Mouse (Mus musculus) CH12.LX (cell line): ENCODE results near the gene Sv2c.

ENCODE experiments used
- BHLHE40 ChIP-seq: IDR thresholded peaks from 2 replicates; pipeline ENCODE4 v1.6.1; 2011; ENCODE audit warnings: mild to moderate bottlenecking, low read depth, low read length, improper control_type of control experiment
- CHD2 ChIP-seq: IDR thresholded peaks from 2 replicates; pipeline ENCODE4 v1.6.1; 2011; ENCODE audit warnings: low read length, improper control_type of control experiment
- CTCF ChIP-seq, 2 experiments: IDR thresholded peaks in 1 of 2; conservative IDR thresholded peaks in 1 of 2; 2 replicates each; pipeline ENCODE4 v1.5.1; 2011 to 2012; ENCODE audit warnings: low read depth in 2 of 2, low read length in 2 of 2, improper control_type of control experiment in 1 of 2, inconsistent platforms in 1 of 2, mild to moderate bottlenecking in 1 of 2, moderate library complexity in 1 of 2
- HCFC1 ChIP-seq: IDR thresholded peaks from 2 replicates; pipeline ENCODE4 v1.6.1; 2012; ENCODE audit warnings: low read depth, mild to moderate bottlenecking, inconsistent platforms, low read length, improper control_type of control experiment
- MAFK ChIP-seq: IDR thresholded peaks from 2 replicates; pipeline ENCODE4 v1.6.1; 2011; ENCODE audit warnings: low read length, improper control_type of control experiment; ENCODE audit not compliant: insufficient replicate concordance
- POLR2A ChIP-seq: IDR thresholded peaks from 2 replicates; pipeline ENCODE4 v1.6.1; 2011; ENCODE audit warnings: low read depth, mild to moderate bottlenecking, improper control_type of control experiment, low read length
- POLR2AphosphoS2 ChIP-seq: IDR thresholded peaks from 2 replicates; pipeline ENCODE4 v1.6.1; 2011; ENCODE audit warnings: low read depth, low read length, improper control_type of control experiment
- ZMIZ1 ChIP-seq: IDR thresholded peaks from 2 replicates; pipeline ENCODE4 v1.6.1; 2012; ENCODE audit warnings: low read depth, mild to moderate bottlenecking, inconsistent platforms, low read length, improper control_type of control experiment

GRCm38 (mm10) chr13:95965596-95965995, 166.8 kb downstream of the Sv2c start:
- TF ChIP-seq POLR2A (no peak), MAFK (no peak), CTCF (conservative IDR thresholded peaks at IDR 0.05 in 1 of 2, IDR thresholded peaks at IDR 0.05 in 1 of 2; ENCODE audit: low read depth in 2 of 2, low read length in 2 of 2) (no peak), HCFC1 (no peak), ZMIZ1 (no peak), CHD2 (no peak), BHLHE40 (no peak), POLR2AphosphoS2 (no peak)
